Mouse (Mus musculus) forelimb bud, embryonic 11.5 days (tissue): ENCODE data around the gene Inha.

Experiments used
- DNase-seq: peaks from one replicate; pipeline ENCODE4 v3.0.0-alpha.2; 2012; ENCODE audit warnings: low read depth, low spot score

The Inha gene

DNA sequence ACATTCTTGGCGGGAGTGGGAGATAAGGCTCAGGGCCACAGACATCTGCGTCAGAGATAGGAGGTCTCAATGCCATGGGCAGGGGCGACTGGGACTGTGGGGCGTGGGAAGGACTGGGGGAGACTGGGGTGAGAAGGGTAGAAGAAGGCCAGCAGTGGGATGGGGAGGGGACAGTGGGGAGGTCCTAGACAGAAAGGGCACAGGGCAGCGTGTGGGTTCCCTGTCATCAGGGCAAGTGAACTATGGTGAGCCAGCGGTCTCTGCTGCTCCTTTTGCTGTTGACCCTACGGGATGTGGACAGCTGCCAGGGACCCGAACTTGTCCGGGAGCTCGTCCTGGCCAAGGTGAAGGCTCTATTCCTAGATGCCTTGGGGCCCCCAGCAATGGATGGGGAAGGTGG, at the start of gene Inha:
Gene Inha, plus strand, starts transcription at position 72 of the 400 bp plus-strand sequence.
- no peak for DNase-seq

DNA sequence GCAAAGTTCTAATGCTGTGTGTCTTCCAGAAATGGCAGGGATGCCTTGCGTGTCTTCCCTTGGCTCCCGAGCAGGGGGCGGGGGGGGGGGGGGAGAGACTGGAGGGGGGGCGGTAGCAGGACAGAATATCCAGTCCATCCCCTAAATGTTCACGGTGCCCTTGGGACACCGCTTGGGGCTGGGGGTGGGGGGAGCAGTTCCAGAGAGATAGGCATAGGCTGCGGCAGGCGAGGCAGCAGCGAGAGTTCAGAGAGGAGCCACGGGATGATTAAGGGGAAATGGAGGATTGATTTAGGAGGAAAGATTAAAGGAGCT, 49.2 kb upstream of the Inha start:
- no peak for DNase-seq

DNA sequence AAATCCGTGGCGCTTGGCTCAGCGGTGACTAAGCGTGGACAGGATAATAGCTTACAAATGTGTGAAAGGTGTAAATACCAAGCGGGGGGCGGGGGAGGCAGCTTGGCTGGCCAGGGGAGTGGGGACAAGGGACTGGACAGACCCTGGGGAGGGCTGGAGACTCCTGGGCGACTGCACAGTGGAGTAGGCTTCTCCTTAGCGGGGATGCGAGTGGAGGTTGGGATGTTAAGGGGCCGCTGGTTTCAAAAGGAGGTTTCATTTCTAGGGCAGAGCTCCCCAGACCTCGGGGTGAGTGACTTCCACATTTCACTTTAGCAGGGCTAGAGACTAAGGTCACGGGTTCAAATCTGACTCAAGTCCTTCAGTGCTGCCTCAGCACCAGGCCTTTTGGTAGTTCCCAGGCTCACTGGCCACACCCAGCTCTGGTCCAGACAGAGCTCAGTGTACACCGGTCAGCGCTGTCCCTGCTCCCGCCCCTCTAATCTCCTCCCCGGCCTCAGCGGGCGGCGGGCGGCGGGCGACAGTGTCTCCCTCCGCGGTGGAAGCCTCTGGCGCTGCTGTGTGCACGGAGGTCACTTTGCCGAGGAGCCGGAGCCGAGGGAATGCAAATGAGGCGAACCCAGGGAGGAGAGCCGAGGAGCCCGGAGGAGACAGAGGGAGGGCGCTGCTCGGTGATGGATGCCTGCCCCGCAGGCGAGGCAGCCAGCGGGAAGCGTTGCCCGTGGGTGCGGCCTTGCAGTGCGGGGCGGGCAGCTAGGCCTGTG, 48.7 kb upstream of the Inha start:
- no peak for DNase-seq

DNA sequence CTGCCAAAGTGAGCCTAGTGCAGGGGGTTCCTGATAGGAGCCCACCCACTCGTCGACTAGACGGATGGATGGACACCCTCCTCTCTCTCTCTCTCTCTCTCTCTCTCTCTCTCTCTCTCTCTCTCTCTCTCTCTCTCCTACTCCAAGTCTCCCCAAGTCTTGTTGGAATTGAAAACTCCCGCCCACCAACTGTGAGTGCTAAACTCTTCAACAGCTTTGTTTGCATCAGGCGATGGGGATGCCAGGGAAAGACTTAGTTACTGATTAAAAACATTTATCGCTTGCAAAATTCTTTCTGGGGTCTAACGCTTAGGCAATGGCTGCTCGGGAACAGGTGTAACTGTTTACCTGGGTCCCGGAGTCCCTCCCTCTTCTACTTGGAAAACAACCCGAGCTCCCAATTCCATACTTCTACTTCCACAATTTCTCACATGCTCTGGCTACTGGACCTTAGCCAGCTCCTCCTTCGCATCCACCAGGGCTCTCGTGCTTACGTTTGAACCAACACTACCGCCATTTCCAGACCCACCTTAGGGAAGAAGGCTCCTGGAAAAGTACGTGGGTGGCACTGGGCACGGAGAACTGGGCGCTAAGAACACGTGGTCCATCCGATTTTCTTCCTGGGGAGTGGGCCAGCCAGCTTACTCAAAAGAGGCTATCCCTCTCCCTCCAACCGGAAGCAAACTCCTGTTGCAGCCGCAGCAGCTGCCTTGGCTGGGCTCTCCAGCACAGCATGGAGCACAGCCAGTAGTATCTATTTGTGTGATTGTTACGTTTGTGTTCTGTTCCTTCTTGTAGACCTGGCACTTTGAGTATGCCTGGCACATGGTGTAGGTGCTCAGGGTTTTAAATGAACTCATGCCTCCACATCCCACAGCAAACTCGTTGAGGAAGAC, 47.8 kb upstream of the Inha start:
- no peak for DNase-seq

DNA sequence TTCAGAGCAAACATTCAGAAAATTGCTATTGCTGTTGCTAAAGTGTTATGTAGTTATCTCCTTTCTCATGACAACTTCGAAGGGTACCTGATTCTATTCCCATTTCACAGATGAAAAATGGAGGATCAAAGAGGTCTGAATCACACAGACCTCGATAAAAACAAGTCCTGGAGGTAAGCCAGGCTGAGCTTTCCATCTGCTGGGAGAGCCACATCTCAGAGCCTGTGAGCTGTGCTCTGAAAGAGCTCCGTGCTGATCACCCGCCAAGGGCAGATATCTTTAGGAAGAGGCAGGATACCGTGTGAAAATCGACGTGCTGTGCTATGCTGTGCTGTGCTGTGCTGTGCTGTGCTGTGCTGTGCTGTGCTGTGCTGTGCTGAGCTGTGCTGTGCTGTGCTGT, 46.6 kb upstream of the Inha start:
- no peak for DNase-seq

DNA sequence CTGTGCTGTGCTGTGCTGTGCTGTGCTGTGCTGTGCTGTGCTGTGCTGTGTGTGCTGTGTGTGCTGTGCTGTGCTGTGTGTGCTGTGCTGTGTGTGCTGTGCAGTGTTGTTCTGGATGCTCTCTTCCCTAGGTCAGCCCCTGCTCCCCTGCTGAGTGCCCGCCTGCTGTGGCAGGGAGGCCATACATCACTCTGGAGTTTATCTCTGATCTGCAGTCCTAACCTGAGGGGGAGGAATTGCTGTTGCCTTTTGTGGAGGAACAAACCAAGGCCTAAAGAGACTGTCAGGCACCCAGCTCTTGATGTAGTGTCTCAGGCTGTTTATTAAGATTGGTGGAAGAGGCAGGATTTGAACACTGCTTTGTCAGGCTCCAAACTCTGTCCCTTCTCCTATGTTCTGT, 44.2 kb upstream of the Inha start:
- no peak for DNase-seq

DNA sequence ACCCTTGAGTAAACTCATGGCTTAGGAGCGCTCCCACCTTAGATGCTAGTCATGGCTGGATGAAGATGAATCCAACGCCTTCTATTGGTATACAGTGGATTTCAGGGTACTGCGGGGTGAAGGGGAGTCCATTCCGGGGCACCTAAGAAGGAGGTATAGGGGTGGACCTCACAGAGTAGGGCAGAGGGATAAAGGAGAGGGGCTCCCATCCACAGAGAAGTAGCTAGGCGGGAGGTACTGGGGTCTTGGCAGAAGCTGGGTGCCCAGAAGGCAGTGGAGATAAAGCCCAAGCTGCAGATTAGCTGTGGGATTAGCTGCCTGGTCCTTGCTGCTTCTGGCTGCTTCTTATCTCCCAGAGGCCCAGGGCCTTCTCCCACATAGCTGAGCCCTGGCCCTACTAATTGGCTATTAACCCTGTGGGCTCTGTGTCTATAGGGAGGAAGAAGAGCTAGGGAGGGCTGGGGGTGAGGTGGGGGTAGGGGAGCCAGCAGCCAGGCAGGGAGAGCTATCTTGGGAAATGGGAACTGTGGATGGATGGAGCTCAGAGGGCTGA, 43.1 kb upstream of the Inha start:
- DNase-seq: no peak

DNA sequence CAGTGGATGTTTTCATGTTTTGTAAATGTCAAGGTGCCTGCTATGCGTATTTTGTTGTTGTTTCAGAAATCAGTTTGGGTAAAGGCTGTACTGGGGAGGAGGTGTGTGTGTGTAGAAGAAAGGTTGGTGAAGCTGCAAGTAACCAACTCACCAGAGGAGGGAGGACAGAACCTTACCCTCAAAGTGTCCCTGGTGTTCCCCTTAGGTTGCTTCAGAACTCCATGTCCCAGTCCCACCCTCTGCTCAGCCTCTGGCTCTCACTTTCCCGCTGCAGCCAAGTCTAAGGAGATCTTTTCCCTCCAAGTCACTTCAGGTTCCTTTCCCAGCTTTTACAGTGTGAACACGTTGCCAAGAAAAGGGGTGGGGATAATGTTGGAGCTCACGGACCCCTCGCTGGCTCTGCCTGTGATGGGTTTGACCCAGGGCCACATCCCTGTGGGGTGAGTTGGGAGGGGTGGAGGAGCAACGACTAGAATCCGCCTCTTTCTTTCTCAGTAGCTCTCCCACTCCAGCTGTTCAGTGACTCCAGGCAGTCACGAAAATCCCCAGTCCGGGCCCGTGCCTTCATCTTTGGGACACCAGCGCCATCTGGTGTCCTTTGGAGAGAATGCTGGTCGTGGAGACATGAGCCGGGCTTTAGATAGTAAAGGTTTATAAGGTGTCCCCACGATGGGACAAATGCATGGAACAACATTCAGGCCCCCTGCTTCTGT, 39.5 kb upstream of the Inha start:
- peak; percentile 87 for DNase-seq

DNA sequence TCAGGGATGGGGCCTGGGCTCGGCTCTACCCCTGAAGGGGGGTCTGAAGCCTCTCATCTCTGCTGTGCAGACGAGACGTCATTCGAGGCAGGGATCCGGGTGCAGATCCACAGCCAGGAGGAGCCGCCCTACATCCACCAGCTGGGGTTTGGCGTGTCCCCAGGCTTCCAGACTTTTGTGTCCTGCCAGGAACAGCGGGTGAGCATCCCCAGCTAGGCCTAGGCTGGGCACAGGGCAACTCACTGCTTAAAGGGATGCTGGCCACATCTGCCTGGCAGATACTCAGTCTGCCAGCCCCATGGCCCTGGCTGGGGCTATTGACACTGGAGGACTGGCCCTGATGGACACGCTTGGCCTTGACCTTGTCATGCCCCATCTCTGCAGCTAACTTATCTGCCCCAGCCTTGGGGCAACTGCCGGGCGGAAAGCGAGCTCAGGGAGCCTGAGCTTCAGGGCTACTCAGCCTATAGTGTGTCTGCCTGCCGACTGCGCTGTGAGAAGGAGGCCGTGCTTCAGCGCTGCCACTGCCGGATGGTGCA, 37.5 kb upstream of the Inha start:
- no peak for DNase-seq

DNA sequence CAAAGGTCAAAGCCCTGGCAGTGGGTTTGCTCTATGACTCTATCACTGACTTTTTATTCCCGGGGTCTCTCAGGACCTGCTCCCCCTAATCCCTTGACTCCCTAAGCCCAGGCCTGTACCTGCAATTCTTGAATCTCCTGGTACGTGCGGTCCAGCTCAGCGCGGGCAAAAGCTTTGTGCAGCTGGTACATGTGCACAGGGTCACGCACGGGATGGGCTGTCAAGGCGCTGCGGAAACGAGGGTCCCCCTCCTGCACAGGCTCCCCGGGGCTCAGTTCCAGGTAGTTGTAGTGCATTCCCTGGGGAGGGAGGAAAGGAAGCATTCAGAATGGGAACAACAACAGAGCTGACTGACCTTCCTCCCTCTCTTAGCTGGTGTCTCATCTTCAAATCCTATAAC, 30.4 kb upstream of the Inha start:
- no peak for DNase-seq

DNA sequence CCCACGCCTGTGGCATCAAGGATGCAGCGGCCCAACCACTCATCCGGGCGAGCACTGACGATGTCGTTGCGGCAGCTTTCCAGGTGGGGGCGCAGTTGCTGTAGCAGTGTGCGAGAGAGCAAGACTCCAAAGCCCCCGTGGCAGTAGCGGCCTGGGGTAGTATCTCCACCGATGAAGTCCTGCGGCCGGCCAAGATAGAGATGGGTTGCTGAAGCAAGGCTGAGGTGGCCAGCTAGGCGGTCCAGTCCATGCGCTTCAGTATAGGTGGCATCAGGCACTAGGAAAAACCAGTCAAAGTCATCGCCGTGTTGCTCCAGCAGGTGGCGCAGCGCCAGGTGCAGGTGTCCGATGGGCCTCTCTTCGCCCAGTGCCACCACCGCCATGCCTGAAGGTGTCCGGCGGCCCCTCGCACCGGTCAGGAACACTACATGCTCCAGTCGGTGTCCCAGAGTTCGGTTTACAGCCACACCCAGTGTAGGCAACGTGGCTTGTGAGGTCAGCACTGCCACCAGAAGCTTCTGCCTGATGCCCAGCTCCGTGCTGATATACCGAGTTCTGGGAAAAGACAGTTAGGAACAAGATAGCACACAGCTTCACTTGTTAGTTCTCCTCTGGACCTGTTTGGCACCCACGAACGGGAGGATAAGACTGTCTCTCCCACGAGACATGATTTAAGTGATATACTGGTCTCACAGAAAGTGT, 29.5 kb upstream of the Inha start:
- peak; percentile 84 for DNase-seq

DNA sequence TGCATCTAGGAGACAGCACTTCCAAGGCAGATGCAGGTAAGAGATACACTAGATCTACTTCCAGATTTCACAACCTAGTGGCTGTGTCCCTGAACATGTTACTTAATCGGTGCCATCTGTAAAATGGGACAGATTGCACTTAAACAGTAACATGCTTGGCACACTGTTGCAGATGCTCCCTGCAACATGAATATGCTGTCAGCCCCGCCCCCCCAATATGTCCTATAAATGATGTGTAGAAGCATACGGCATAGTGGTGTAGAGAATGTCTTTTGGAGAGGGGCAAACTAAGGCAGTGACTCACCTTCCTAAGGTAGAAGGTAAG, 28.9 kb upstream of the Inha start:
- no peak for DNase-seq

DNA sequence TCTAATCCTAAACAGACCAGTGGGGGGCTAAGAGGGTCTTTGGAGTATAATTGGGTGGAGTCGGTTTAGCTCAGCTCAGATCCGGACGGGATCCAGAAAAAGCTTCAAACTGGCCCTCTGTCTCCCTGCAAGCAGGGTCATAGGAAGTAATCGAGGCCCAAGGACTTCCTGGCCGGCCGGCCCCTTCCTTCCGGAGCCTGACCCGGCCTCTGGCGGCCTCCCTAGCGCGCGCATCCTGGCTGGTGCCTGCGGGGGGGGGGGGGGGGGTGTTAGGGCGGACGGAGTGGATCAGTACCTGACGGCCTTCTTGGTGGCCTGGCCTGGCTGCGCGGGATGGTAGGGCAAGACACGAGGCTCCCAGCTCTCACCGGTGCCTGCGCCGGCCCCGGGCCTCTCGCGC, 28.4 kb upstream of the Inha start:
- DNase-seq: no peak

DNA sequence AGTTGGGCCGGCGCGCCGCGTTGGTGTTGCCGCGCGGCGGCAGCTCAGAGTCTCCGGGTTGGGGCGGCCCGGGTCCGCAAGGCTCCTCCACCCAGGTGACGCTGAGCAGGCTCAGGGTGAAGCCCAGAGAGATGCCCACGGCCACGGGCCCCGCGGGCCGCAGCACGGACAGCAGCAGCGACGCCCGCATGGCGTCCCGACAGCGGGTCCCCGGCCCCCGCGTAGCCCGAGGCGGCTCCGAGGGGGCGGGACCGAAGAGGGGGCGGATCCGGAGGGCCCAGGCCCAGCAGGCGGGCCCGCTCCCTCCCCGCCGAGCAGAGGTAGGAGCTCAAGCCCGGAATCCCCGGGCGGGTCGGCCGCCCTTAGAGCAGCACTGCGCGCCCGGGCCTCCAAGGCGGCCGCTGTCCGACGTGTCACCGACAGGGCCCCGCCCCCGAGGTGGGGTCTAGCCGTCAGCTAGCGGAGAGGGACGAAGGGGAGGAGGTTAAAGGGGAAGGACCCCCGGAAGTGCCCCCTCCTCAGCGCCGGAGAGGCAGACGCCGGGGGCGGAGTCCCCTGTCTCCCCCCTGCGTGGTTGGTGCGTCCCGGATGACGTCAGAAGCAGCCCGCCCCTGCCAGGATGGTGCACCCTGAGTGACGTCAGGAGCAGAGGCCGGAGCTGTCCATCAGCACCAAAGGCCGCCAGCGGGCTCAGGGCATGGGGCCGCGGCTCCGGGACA, 27.8 kb upstream of the Inha start, which contains the start of the genes Chpf and Tmem198:
Gene Chpf, minus strand, starts transcription at position 392 of the 719 bp plus-strand sequence.
Gene Tmem198, plus strand, starts transcription at position 617 of the 719 bp plus-strand sequence.
- peak; percentile 97 for DNase-seq

DNA sequence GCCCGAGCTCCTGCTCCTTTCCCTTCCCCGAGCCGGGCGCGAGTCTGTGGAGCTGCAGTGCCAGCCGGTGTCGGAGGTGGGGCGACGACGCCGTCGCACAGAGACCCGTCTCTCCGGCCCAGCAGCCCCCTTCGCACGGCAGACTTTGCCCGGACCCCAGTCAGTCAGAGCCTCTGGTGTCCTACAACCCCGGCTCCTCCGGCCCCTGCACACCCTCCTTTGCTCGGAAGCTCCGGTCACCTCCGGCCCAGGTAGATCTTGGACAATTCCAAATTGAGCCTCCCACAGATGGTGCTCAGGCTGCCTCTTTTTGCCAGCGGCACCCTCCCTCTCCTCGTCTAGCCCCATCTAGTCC, 27.3 kb upstream of the Inha start:
- no peak for DNase-seq

DNA sequence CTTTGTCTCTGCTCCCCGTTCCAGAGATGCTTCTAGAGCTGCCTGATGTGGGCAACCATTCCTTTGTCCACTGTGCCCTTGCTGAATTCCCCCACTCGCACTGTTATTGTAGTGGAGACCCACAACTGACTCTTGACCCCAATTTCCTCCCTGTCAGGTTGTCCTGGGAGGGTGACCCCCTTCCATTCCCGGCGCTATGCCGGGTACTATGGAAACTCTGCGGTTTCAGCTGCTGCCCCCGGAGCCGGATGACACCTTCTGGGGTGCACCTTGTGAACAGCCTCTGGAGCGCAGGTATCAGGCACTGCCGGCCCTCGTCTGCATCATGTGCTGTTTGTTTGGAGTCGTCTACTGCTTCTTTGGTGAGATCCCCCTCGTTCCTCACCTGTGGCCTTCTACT, 26.8 kb upstream of the Inha start:
- no peak for DNase-seq

DNA sequence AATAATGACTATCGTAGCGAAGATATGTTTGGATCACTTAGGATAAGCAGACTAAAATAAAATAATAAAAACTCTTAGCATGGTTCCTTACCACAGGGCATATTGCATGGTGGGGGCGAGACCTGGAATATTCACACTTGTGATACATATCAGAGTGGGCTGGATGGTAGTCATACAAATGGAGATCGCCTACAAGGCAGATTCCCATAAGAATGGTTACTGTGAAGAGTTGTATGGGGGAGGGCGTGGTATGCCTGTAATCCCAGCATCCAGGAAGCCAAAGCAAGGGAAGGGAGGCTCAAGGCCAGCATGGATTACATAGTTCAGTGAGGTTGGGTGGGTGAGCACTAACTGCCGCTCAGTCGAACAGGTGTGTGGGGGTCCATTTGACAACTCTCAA, 26.1 kb upstream of the Inha start:
- DNase-seq: no peak

DNA sequence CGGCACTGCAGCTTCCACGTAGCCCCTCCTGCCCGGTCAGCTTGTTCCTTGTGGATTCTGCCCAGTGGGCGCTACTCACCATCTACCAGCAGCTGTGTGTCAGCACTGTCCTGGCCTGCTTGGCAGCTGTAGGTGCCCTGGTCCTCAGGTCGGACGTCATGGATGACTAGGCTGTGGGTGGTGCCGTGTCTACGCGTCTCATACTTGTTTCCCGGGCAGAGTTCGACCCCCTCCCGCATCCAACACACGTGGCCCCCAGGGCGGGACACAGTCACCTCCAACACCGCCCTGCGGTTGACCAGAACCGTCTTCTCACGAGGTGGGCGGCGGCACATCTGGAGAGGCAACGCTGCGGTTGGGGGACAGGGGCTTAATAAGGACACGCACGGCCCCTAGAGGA, 20.3 kb upstream of the Inha start:
- no peak for DNase-seq

DNA sequence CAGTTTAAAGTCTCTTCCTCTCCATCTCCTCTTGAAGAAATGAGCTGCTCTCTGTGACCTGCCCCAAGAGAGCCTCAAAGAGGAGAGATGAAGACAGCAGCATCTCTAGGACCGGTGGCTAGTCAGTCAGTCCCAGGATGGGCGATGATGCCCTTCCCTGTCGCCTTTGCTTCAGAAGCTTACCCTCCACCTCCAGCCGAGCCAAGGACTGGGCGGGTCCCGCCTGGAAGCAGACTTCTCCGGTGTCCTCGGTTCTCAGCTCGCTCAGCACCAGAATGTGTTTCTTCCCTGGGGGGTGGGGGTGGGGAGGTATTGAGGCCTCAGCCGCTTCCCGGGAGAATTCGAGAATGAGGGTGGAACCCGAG, 19.9 kb upstream of the Inha start:
- no peak for DNase-seq

DNA sequence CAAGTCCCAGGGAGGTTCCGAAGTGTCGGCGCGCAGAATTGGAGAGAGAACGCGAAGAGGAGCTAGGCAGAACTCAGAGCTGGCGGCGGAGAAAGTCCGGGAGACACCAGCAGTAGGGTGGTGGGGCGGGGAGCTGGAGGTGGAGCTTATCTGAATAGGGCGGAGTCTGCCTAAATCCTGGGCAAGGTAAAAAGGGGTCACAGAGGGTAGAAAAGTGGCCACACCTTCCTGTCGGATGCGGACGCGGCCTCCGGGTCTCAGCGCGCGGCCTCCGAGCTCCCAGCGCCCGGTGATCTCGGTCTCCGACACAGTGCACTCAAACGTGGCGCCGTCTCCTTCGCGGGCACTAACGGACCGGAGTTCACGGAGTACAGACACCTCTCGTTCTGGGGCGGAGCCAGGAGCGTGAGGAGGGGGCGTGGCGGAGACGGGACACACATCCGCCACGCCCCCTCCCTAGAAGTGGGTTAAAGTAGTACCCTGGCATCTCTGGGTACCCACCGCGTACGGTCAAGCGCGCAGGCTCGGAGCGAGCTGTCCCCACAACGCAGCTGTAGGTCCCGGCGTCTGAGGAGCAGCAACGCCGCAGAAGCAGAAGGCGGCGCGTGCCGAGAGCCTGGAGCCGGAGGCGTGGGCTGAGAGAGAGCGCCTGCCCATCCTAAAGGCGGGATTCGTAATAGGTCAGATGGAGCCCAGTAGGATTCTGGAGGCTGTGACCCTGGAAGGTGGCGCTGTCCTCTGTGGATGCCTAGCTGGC, 19.3 kb upstream of the Inha start:
- DNase-seq: peak; percentile 69
